Mouse (Mus musculus): ENCODE measurements around the gene Ppm1l.
"Not testable (repeated sequence)": the region's sequence is repeated elsewhere in the genome, so short reads cannot be mapped to it uniquely, and the experiment has no call there.

Ppm1l gene

DNA sequence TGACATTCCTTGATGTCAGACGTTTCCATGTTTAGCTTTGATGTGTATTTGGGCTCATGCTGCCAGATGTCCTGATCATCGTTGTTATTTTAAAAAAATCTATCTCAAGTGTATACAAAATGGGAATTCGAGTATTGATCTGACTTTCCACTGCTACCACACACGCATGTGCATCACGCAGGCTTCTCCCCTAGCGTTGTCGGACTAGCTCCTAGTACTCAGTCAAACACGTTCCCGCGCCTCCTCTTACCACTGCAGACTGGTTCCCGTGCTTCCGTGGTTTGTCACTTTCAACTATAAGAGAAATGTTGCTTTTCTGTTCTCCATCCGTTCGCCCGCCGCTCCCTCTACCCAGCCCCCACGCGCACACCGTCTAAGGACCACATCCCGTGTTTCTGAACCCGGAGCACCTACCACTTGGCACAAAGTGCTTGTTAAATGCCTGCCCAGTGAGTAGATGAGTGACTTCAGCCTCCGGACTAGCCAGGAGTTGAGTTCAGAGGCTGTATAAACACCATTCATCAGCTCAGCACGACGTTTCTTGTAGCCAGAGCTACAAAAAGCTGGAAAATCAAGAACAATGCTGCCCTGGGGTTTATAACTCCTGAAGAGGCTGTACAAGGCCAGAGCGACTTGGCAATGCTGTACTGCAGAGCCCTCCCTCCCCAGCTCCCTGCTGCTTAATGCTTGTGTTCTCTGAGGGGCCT lies 219.4 kb downstream of the Ppm1l start:
- no peak for DNase-seq (ENCODE audit: low spot score)

DNA sequence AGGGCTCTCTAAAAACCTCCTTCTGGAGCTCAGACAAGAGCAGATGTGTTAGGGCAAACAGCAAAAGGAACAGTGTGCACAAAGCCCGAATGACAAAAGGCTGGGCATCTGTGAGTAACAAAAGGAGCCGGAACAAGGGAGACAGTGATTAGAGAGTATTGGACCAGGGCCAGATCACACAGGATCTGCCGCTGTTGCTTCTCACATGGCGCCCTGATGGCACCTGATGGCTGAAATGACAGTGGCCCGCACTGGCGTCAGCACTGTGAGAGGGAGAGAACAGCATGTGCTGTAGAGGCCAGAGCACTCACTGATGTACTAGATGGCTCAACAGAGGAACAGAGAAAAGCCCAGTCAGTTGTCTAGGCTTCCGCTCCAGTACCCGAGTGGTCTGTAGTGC lies 226.3 kb downstream of the Ppm1l start:
- peak; percentile 74 for DNase-seq (ENCODE audit: low spot score)

DNA sequence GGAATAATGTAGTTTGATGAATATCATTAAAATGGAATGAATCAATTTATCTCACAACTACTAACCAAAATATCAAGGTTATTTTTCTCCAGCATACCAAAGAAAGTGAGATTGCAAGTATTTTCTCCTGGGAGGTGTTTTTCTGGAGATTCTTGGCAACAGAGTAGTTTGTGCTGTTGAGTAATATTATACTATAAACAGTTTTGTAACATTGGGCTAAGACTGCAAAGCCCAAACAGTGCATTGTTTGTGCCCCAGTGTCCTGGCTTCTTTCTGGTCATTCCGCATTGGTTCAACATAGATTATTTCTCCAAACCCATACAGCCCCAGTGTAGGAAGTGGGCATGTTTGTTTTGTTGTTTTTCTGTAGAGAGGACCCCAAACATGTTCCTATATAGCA lies 227.1 kb downstream of the Ppm1l start:
- no peak for DNase-seq (ENCODE audit: low spot score)

DNA sequence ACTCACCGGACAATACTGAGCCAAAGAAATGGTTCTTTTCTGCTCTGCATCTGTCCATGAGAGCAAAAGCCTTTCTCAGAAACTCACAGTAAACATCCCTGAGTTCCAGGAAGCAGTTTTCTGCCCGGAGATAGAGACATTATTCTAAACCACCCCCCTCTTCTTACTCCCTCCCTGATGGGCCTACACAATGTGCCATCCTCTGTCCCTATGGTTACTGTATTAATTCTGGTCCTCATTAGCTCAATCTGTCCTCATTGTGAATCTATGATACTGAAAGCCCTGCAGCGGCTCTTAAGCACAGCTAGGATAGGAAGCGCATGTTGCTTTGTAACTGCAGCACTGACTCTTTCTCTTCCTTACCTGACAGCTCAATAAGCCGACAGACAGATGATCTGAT lies 228.4 kb downstream of the Ppm1l start:
- no peak for DNase-seq (ENCODE audit: low spot score)

DNA sequence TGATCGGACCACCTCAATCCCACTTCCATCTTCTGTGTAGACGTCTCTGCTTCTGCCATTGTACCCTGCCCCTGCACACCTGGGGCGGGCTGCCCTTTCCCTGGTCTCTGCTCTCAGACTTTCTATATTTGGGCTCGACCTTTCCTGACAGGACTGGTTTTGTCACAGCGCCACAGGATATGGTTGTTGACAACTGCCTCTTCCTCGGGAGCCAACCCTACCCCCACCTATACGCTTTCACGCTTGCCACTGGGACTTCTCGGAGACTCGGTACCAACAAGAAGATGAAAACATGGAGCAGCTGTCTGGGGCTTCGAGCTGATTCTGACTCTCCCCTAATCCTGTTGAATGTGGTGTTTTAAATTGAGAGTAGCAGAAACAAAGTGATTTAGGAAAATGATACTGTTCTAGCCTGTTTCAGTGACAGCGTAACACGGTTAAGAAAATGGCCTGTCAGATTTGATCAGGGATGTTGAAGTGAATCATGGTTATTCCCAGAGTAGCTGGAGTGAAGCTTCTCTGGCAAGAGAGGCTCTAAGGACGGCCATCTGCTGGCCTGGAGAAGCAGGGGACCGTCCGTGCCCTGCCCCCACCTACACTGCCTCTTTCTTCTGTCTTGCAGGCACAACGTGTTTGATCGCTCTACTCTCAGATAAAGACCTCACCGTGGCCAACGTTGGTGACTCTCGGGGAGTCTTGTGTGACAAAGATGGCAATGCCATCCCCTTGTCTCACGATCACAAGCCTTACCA lies 232.2 kb downstream of the Ppm1l start:
- DNase-seq (ENCODE audit: low spot score) = no peak

DNA sequence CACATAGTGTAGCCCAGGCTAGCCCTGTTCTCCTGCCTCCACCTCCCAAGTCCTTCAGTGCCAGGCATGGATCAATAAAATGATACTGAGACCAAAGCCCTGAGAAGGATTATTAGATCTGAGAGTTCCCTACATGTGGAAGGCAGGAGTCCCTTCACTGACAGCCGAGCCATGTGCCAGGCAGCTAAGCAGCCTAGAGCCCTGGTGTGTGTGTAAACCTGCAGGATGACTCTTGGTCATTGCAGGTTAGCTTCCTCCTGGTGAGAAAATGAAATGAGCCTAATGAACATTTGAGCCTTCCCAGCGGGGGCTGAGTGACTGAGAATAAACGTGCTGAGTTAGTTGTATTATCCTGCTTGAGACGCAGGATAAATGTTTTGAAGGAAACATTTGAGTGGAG lies 232.9 kb downstream of the Ppm1l start:
- no peak for DNase-seq (ENCODE audit: low spot score)

DNA sequence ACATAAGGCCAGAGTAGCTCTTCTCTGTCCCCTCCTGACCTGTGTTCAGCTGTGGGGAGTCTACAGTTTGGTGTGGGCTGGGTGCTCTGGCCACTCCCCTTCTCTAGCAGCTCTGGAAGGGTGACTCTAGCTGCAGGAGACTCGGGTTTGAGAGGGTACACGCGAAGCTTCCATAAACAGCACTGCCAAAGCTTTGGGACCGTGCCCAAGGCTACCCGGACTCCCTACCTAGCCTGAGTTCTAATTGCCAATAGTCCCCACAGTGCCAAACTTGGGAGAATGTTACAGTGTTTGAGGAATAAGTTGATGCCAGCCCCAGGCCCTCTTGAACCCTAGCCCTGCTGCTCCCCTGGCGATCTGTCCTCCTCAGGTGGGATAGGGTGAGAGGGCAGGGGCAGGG lies 238.8 kb downstream of the Ppm1l start:
- DNase-seq (ENCODE audit: low spot score) = no peak

DNA sequence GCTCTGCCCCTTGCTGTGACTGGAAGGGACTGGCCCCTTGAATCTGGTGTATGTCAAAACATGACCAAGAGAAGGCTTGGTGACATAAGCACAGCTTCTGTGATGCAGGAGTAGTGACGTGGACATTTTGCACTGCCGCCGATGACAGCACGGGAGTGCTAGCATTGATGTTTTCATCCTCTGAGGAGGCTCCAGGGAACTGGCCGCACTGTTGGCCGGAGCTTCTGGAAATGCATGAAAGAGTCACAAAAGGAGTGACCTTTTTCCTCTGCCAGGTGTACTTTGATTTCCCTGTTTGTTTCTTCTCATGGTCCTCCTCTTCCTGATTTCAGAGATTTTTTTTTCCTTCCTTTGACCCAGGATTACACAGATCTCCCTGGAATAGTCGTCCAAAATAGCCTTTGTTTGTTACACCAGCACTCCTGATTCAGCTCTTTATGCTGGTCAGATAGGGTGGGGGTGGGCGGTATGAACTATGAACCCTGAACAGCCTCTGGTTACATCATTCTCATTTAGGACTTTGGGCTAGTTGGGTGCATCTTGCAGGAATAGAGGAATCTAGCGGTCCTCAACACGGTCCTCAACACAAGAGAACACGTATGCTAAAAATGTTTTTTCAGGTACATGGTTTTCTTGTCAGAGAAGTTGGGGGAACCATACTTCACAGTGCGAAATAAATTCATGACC lies 239.6 kb downstream of the Ppm1l start:
- DNase-seq (ENCODE audit: low spot score) = no peak

DNA sequence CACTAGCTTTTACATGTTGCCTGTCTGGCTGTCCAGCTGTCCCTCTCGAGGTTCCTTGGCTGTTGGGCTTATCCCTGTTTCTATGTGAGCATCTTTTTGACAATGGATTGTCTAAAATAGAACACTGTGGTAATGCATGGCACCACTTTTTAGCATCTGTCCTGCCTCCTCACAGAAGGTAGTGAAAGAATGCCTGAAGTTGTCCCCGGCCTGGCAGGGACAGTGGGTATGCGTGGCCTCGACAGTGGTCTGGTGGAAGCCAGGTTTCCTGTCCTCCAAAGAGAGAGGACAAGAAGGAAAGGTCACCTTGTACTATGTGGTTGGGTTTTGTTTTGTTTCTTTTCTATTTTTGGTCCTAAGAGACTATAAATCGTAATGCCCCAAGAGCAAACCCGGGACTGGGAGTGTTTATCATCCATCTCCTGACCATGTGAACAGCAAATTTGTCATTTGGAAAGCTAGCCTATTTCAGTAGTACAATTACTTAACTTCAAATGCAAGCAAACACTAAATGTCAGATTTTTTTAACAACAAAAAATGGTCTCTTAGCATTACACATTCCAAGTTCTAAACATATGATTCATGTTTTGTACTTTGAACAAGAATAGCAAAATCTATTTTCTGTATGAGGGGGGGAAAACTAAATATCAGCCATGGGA lies 242.8 kb downstream of the Ppm1l start:
- no peak for DNase-seq (ENCODE audit: low spot score)

DNA sequence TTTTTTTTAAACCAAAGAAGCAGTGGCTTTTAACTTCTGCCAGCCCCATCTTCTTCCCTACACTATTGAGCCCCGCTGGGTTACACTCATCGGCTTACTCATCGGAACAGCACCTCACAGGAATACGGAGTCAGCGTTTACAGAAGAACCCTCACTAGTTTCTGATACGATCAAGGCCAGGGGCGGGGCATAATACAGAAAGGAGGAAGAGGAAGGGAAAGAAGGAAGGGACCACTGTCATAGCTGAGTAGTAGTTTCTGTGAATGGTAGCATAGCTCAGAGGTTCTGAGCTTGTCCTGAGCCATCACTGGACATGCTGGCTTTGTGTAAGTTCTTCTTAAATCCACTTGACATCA lies 243.3 kb downstream of the Ppm1l start:
- no peak for DNase-seq (ENCODE audit: low spot score)

DNA sequence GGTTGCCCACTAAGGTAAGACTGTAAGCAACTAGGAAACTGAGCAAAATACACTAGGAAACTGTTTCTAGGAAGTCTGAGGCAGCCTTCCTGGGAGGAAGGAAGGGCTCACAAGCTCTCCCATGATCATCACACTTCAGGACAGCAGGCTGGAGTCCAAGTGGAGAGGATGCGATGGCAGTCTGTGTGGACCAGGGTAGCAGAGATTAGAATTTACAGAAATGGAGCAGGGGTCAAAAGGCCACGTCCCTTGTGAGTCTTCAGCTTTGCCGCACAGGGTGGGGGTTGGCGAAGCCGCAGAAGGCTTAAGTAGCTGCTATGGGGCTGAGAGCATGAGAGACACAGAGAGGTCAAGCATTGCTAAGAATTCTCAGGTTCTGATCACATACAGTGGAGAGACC lies 245.0 kb downstream of the Ppm1l start:
- DNase-seq (ENCODE audit: low spot score) = no peak

DNA sequence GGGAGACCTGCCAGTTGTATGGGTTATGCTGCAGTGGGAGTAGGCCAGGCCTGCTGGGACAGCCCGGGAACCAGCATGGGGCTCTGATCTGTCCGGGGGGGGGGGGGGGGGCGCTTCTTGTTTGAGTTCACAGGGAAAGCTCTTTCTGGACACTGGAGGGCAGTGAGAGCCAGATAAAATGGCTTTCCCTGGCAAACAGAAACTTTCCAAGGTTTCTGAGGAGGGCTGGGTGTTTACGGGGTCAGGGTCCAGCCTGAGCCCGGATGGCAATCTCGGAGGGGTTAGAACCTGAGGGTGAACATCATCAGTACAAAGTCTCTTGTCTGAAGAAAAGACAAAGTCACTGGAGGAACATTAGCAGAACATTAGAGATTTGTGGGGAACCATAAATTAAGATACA lies 246.7 kb downstream of the Ppm1l start:
- no peak for DNase-seq (ENCODE audit: low spot score)

DNA sequence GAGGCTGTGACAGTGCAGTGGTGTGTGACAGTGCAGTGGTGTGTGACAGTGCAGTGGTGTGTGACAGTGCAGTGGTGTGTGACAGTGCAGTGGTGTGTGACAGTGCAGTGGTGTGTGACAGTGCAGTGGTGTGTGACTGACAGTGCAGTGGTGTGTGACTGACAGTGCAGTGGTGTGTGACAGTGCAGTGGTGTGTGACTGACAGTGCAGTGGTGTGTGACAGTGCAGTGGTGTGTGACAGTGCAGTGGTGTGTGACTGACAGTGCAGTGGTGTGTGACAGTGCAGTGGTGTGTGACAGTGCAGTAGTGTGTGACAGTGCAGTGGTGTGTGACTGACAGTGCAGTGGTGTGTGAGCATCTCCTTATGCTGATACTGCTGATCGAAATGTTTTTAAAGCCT lies 248.9 kb downstream of the Ppm1l start:
- not testable (repeated sequence) for DNase-seq (ENCODE audit: low spot score)

DNA sequence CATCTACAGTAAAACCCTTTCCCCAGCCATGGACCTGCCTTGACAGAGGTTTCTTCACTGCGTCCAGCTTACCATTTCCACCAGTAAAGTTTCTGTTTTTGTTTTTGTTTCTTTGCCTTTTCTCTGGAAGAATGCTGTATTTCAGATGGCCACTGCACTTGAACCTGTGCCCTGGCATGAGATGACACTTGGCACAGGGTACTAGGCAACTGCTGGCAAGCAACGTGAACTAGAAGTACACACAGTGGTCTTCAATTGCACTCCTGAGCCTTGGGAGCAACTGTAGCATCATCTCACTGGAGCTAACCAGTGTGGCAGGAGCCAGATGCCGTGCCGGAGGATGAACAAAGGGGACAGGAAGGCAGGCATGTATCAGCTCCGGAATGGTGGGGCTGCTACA lies 255.9 kb downstream of the Ppm1l start:
- no peak for DNase-seq (ENCODE audit: low spot score)

DNA sequence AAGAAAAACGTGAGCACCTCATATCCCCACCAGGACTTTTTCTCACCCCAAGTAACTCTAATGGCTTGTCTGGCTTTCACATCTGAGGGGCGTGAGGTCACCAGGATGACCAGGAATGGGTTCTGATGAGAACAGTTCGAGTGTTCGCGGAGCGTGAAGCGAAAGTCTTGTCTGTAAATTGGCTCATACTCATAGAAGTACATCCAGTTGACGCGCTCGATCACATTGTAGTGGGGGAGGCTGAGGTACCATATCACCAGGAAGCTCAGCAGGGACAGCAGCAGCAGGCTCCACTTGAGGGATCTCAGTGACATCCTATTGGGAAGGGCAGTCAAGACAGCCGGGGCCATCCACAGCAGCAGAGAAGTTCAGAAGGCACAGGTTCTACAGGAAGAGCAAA lies 258.9 kb downstream of the Ppm1l start:
- no peak for DNase-seq (ENCODE audit: low spot score)

DNA sequence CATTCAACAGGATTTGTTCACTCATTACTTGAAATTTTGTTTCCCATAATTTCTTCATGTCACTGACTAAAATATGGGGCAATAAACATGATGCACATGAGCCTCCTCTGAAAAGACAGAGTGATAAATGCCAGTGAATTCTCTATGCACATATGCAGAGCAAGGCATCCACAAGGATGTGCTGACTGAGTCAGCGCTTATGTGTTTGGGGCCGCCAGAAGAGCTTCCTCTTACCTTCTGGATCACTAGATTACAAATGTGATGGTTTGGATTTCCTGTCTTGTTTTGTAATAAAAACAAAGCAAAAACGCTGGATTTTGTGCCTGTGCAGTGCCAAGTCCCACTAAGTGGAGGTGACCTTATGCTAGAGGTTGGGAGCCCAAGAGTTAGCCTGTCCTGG lies 260.1 kb downstream of the Ppm1l start:
- no peak for DNase-seq (ENCODE audit: low spot score)

DNA sequence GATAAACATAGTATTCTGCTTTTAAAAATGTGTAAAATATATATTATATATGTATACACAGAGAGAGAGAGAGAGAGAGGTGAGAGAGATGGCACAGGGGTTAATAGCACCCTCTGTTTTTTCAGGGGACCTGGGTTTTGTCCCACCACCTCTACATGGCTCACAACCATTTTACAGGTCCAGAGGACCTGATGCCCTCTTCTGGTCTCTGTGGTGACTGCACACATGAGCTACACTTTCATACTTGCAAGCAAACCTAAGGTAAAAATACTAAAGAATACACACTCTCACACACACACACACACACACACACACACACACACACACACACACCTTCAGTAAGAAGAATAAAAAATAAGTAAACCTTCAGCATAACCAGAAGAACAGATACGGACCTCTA lies 262.1 kb downstream of the Ppm1l start:
- no peak for DNase-seq (ENCODE audit: low spot score)

DNA sequence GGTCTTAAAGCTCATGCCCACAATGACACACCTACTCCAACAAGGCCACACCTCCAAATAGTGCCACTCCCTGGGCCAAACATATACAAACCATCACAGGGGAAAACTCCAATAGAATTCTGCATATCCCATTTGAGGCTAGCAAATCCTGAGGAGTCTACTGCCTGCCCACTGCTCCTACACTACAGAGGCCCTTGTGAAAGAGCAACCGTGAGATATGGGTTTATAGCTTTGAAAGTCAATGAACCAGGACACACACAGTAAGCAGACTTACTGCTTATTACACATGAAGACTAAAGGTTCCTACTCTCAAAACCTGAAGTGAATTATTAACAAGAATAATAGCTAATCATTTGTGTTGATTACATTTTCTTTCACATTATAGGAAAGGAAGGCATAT lies 267.1 kb downstream of the Ppm1l start:
- DNase-seq (ENCODE audit: low spot score) = no peak

DNA sequence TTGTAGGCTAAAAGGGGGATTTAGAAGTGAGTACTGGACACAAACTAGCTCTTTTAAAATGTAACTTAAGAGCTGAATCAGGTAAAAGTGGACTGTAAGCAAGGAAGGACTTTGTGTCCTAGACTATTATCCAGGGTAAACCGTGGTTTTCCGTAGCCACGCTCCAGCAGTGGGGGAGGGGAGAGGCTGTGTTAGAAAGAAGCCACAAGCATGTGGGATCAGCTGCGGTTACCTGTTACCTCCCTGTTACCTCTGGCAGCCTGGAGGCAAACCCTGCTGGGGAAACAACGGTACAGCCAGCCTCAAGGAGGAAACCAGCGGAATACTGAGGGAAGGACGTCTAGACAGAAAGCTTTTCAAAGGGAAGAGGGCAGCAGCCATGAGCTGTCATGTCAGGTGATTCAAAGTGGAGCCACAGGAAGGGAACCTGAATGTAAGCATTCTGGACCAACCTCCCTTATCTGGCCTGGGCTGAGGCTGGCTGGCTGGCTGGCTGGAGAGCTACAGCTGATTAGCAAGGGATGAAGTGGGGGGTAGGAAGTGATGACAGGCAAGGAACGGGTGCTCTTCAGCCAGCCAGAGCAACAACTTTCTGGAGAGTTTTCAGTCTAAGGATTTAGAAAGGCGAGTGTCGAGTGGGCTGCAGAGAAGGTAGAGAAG lies 271.6 kb downstream of the Ppm1l start:
- no peak for DNase-seq (ENCODE audit: low spot score)

DNA sequence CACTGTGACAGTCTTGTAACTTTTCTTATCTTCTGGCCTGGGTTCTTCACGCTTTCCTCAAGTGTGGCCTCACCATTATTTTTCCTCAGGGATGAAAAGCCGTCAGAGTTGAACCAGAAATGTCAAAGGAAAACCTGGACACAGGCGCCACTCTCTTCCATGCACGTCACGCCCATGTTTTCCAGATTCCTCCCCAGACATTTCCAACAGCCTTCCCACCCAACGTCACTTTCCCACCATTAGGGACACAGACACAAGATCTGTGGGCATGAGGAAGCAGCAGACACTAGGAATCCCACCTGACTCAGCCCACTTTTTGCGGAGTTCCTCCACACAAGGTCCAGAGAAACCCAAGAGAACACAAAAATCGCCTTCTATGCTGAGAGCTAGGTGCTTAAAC lies 276.8 kb downstream of the Ppm1l start:
- DNase-seq (ENCODE audit: low spot score) = no peak

DNA sequence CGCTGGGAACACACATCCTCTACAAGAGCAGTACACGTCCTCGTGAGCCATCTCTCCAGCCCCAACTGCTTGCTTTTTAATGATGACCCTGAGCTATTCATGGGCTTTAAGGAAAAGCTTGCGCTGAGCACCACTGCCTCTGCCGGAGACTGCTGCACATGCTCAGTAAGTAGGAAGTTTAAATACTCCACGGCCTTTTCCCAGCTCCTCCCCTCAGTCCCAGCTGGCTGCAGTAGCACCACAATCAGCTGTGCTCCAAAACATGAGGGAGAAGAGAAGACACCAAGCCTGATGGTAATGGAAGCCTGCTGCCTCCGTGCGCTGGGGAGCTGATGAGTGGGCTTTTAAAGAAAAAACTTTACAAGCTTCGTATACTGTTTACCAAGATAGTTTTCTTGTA lies 277.4 kb downstream of the Ppm1l start:
- DNase-seq (ENCODE audit: low spot score) = no peak

DNA sequence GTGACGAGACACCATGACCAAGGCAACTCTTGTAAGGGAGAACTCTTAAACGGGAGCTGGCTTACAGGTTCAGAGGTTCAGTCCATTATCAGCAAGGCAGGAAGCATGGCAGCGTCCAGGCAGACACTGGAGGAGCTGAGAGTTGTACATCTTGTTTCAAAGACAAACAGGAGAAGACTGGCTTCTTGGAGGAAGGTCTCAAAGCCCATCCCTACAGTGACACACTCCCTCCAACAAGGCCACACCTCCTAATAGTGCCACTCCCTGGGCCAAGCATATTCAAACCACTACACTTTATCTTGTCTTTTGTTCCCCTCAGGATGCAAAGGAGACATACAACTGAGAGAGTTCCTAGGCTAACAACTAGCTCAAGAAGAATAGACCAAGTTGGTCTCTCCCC lies 279.5 kb downstream of the Ppm1l start:
- DNase-seq (ENCODE audit: low spot score) = no peak
